Mouse (Mus musculus) ovary, postnatal 36 days (tissue): ENCODE results near the gene Myod1.

Source experiments
- DNase-seq: peaks from one replicate; pipeline ENCODE4 v3.0.0; 2022; ENCODE audit warnings: low spot score, mixed read lengths

Myod1 gene

GRCm38 (mm10) chr7:46376172-46377007 is at the start of gene Myod1:
Myod1 (plus strand) TSS chr7:46376474.
- DNase-seq = no peak

GRCm38 (mm10) chr7:46327896-46328295 is 48.4 kb upstream of the Myod1 start:
- DNase-seq = no peak

DNA sequence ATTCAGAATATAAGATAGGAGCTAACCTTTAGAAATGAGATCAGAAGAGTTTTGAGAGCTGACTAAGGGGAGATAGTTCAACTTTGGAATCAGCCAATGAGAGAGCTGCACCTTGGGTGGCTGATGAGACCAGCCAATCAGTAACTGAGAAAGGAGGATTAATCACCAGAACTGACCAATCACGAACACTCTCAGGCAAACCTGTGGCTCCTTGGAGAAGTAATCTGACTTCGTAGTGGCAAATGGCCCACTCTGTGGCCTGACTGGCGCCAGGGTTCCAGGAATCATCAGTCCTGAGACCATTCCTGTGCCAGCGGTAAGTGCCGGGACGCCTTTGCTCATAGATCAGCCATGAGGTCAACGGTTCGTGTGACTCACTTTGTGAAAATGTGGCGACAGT is 38.9 kb upstream of the Myod1 start:
- no peak for DNase-seq

DNA sequence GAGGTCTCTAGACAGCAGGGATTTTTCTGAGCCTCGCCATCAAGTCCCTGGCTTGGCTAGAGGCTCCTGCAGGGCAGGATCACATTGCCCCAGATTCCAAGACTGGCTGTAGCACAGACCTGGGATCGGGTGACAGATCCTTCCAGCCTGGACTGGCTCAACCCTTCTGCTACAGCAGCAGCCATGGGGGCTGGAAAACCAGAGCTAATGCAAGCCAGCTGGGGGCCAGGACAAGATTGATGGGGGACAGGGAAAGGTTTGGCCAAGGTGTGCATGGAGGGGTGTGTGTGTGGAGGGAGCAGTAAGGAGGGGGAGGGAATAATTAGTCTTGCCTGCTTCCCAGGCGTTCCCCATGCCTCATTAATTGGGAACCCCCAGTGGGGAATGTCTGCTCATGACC is 36.5 kb upstream of the Myod1 start:
- no peak for DNase-seq

DNA sequence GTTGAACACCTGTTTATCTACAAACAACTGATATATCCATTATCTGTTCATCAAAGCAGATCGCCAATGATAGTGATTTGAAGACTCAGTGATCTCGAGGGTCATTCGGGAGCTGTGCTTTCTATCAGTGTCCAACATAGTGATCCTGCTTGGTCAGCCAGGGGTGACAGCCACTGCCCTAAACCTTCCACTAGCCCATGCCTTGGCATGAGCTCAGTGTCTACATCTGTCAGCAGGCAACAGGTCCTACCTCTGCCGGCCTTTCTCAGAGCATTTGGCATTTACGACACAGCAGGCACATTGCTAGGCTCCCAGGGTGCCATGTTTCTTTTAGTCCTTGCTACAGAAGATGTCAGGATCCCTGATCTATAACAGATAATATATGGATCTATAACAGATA is 36.0 kb upstream of the Myod1 start:
- DNase-seq = no peak

DNA sequence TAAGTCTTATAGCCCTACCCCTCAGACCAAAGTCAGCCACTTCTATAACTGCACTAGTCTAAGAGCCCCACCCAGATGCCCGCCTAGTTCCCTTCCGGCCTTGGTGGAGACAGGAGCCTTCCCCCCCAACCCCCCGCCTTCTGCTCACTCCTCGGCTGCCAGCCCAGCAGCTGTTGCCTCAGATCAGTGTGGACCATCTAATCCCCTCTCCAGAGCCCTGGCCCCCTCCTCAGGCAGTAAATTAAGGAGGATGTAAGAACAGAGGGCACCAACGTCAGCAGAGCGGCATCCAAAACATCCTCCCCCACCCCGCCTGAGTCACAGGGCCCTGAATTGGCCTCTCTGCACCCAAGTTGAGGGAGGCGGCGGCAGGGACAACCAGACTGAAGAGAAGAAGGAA is 34.8 kb upstream of the Myod1 start:
- DNase-seq = no peak

- no peak for DNase-seq
Measured at GRCm38 (mm10) chr7:46347692-46348091, 28.6 kb upstream of the Myod1 start.

DNA sequence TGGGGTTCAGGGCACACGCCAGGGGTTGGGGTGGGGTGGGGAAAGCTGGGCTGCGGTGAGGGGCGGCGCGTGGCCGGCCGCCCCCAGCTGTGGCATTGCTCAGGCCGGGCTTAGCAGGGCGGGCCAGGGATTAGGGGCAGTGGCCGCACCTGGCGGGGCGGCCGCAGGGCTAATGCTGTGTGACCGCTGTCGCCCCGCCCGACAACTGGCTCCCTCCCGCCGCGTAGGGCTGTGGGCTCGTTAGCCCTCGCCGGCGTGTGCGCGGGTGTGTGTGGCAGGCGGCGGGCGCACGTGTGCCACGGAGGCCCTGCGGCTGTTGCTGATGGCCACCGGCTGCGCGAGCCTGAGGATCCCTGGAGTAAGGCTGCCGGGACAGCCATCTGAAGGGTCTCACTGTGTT is 27.5 kb upstream of the Myod1 start:
- DNase-seq = no peak

DNA sequence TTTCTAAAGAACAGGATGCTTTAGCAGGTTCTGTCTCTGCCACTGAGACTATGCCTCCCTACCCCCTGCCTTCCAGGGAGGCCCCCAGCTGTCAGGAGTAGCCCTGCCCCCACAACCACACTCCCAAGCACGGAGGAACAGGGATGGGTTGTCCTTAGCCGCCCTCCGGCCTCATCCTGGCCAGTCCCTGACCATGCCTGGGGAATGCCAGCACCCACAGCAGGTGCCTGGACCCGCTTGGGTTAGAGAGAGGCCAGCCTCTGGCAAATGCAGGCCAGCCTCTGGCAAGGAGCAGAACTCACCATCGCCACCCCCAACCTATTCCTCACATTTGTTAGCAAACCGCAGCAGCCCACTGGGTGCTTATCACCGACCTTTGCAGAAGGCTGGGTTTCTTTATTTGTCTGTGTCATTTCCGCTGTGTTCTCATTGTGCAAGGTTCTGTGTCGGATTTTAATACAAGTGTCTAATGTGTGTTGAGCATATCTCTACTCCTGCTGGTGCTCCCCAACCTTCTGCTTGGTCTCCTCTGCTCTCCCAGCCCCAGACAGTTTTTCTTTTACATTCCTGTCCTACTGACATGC is 26.1 kb upstream of the Myod1 start:
- DNase-seq = no peak

- no peak for DNase-seq
Measured at GRCm38 (mm10) chr7:46352748-46353147, 23.5 kb upstream of the Myod1 start.

- no peak for DNase-seq
Measured at GRCm38 (mm10) chr7:46353216-46353615, 23.1 kb upstream of the Myod1 start.

DNA sequence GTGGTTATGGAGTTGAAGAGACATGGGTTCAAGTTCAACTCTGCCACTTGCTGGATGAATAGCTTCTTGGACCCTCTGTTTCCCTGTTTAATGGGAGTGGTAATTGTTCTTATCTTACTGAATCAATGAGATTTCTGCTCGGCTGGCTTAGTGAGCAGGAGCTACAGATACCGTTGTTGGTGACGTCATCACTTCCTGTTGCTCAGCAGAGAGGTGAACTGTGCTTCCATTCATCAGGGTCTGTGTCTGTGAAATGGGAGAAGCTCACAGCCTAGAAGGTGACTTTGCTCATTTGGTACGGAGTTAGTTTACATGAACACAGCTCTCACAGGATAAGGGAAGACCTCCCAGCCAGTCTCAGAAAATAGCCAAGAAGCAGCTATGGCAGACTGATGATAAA is 22.4 kb upstream of the Myod1 start:
- no peak for DNase-seq

- DNase-seq = no peak
Measured at GRCm38 (mm10) chr7:46361776-46362175, 14.5 kb upstream of the Myod1 start.

DNA sequence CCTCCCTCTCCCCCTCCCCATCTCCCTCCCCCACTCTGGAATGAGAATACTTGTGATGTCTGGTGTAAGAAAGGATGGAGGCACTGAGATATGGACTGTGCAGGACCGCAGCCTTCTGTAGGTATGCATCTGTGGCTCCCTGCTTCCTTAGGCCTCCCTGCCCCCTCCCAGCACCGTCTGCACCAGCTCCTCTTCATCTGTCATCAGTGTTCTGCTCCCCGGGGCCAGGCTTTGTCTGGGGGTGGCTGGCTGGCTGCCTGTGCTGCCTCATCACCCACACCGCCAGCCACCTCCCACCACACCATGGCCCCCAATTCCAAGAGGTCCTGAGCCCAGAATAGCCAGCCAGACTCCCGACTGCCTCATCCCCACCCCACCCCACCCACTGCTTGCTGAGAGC is 12.1 kb upstream of the Myod1 start:
- no peak for DNase-seq

DNA sequence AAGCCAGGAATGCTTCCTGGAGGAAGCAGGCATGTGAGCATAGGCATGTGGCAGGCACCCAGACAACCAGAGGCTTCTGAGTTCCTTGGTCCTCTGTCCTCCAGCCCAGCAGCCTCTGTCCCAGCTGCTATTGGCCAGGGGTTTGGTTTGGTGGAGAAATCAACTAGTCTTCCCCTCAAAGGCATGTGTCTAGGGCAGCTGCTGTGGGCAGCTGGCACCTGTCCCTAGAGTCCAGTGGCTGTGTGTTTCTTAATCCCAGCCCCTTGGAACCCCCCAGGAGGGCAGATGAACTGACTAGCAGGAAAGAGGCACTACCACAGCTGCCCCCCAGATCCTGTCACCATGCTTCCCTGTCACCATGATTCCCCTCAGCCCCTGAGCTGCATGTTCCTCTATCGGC is 10.5 kb upstream of the Myod1 start:
- no peak for DNase-seq

GRCm38 (mm10) chr7:46371104-46371503 is 5.2 kb upstream of the Myod1 start:
- no peak for DNase-seq

DNA sequence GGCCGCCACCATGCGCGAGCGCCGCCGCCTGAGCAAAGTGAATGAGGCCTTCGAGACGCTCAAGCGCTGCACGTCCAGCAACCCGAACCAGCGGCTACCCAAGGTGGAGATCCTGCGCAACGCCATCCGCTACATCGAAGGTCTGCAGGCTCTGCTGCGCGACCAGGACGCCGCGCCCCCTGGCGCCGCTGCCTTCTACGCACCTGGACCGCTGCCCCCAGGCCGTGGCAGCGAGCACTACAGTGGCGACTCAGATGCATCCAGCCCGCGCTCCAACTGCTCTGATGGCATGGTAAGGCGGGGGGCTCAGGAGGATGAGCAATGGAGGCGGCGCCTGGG is 703 bp downstream of the Myod1 start:
- DNase-seq = no peak

- DNase-seq = no peak
Measured at GRCm38 (mm10) chr7:46378123-46378522, 1.8 kb downstream of the Myod1 start.

GRCm38 (mm10) chr7:46378983-46379382 is 2.7 kb downstream of the Myod1 start:
- DNase-seq = peak; percentile 33

- no peak for DNase-seq
Measured at GRCm38 (mm10) chr7:46380625-46381024, 4.4 kb downstream of the Myod1 start.

GRCm38 (mm10) chr7:46387430-46387829 is 11.2 kb downstream of the Myod1 start:
- no peak for DNase-seq

- no peak for DNase-seq
Measured at GRCm38 (mm10) chr7:46389456-46390085, 13.3 kb downstream of the Myod1 start.

GRCm38 (mm10) chr7:46390226-46390625 is 14.0 kb downstream of the Myod1 start:
- no peak for DNase-seq

DNA sequence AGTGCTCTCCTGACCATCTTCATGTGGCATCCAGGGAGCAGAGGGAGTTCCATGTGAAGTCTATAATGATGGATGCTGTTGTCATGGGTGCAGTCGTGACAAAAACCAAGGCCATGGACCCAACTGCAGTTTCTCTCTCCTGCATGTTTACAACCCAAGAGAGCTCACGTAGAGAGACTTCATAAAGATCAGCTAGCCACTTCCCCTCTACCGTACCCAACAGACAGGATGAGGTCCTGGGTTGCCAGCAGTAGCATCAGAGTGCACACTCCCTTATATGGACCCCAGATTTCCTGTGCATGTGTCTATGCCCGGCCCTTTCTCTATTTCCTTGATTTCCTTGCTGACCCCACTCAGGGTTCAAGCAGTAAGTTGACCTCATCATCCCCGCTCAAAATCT is 15.4 kb downstream of the Myod1 start:
- no peak for DNase-seq
